Mouse (Mus musculus) brain, embryonic 14.5 days (tissue): ENCODE data around the gene Grb2.

Experiments used
- CTCF ChIP-seq: fragments of 200-500 bp; IDR thresholded peaks from 2 replicates; pipeline ENCODE4 v1.5.1; 2012; ENCODE audit warnings: inconsistent platforms, mild to moderate bottlenecking, moderate library complexity, borderline replicate concordance; ENCODE audit not compliant: insufficient read depth, insufficient read length; ENCODE audit errors: extremely low read depth
- POLR2A ChIP-seq: fragments of 200-500 bp; IDR thresholded peaks from 2 replicates; pipeline ENCODE4 v1.6.1; 2012; ENCODE audit warnings: mild to moderate bottlenecking, inconsistent platforms, borderline replicate concordance; ENCODE audit not compliant: poor library complexity, insufficient read depth, insufficient read length, severe bottlenecking; ENCODE audit errors: extremely low read depth

- TF ChIP-seq CTCF (no peak), POLR2A (no peak)
These were observed 74.3 kb downstream of the Grb2 start for GRCm38 (mm10) chr11:115634109-115634508.
